Mouse (Mus musculus) CD4-positive, CD25-positive, alpha-beta regulatory T cell, adult 2 months (primary cell): ENCODE results near the gene Cryab.
A peak's percentile ranks its signal among the peaks of the same experiment; 100 is the strongest.

ENCODE experiments used
- DNase-seq: peaks from one replicate; pipeline ENCODE4 v3.0.0-alpha.2; 2012; ENCODE audit warnings: low read depth, low spot score

Cryab gene

GRCm38 (mm10) chr9:50751323-50751722 is at the start of gene Cryab:
TSS of gene Cryab (plus strand) at chr9:50751325.
- DNase-seq: no peak

GRCm38 (mm10) chr9:50704907-50705306 is 46.2 kb upstream of the Cryab start:
- DNase-seq: no peak

GRCm38 (mm10) chr9:50709108-50709507 is 42.0 kb upstream of the Cryab start:
- DNase-seq: no peak

DNA sequence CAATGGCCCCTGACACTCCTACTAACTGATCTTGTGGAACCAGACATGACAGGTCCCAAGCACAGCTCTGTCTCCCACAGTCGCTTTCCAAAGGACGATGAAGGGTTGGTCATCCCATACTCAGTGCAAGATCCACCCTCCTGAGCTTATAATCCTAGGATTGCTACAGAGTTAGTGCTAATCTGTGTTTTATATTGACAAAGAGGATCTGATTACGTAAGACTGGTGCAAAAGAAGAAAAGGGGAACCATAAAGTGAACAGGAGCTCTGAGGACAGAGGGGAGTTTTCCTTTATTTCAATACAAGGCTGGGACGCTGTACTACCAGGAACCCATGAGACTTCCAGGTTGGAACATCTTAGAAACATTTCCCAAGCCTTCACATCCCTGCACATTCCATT is 39.8 kb upstream of the Cryab start:
- DNase-seq: no peak

- DNase-seq: no peak
These were observed 36.9 kb upstream of the Cryab start for GRCm38 (mm10) chr9:50714188-50714587.

DNA sequence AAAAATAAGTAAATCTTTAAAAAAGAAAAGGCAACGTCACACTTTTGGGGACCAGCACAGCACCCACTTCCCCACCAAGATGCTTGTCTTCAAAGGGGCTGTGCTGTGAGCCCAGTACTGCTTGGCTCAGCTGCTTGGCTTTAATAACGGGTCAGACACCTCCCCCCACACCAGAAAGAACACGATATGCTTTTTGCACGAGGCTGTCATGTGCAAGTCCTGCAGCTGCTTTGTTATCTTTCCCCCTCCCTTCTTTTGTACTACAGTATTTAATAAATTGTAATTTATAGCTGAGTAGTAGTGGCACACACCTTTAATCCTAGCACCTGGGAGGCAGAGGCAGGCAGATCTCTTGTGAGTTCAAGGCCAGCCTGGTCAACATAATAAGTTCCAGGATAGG is 32.2 kb upstream of the Cryab start:
- no peak for DNase-seq

GRCm38 (mm10) chr9:50721061-50721460 is 30.1 kb upstream of the Cryab start:
- DNase-seq: no peak

- no peak for DNase-seq
These were observed 28.6 kb upstream of the Cryab start for GRCm38 (mm10) chr9:50722451-50722911.

GRCm38 (mm10) chr9:50723406-50723805 is 27.7 kb upstream of the Cryab start:
- no peak for DNase-seq

GRCm38 (mm10) chr9:50724147-50724546 is 27.0 kb upstream of the Cryab start:
- DNase-seq: no peak

DNA sequence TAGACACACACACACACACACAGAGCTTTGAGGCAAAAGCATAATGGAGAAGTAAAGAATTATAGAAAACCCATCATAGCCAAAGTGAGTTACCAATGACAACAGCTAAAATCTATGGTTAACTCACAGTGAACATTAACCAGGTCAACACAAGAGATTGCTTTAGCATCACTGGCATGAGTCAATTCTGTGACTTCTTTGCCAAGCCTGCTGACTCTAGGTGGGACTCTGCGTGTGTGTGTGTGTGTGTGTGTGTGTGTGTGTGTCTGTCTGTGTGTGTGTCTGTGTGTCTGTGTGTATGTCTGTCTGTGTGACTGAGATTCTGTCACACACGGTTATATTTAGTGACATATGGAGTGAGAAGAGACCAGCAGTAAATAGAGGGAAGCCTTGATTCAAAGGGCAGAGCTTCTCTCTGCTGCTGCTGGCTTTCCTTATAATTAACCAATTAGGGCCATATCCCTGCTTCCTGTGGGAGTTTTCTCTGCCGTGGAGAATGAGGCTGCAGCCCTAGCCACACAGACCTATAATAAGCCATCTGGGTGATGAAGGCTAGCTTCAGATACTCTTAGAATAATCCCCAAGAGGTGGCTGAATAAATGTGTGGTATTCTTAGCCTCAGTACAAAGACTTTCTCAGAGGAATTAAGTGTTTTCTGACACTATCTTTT is 26.3 kb upstream of the Cryab start:
- DNase-seq: no peak

GRCm38 (mm10) chr9:50725921-50726590 is 25.1 kb upstream of the Cryab start:
- no peak for DNase-seq

GRCm38 (mm10) chr9:50727171-50727924 is 23.8 kb upstream of the Cryab start:
- DNase-seq: no peak

DNA sequence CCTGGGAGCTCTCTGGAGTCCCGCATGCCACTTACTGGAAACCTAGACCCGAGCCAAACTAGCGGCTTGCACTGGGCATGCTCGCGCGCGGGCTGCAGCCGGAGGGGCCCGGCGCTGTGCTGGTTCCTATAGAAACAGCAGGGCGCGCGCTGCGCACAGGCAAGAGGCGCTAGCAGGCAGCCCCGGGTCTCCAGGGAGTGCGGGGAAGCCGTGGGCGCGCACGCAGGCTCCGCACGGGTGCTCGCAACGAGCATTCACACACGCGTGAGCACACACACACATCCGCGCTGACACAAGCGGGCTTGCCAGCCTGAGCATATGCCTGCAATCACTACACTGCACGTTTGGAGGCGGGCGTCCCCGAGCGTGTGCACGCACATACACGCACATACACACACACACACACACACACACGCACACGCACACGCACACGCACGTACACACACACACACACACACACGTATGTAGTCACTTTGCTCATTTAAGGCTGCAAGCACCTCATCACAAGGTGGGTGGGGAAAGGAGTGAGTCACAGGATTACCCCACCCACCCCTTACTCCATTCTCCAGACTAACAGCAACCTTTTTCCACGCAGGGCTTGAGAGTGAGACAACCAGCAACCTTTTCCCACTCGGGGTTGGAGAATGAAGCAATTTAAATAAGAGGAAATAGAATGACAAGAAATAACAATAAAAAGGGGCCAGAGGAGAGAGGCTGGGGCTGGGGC is 23.0 kb upstream of the Cryab start:
- DNase-seq: peak; percentile 47

- no peak for DNase-seq
These were observed 21.5 kb upstream of the Cryab start for GRCm38 (mm10) chr9:50729600-50729999.

DNA sequence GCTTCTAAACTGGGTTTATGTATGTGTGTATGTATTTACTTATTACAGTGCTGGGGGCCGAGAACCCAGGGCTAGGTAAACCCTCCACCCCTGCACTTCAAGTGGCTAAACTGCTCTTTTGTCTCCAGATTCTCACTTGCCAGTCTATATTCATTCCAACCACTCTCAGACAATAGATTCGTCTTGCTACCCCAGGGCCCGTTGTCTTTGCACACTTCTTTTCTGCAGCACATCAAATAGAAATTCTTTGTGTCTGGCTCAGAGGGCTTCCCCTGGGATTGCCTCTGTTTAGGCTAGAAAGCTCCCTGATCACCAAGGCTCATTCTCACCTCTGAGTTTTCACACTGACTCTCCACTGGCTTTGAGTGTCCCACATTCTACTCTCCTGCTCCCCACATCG is 18.6 kb upstream of the Cryab start:
- DNase-seq: no peak

- DNase-seq: peak; percentile 66
These were observed 16.1 kb upstream of the Cryab start for GRCm38 (mm10) chr9:50734989-50735388.

DNA sequence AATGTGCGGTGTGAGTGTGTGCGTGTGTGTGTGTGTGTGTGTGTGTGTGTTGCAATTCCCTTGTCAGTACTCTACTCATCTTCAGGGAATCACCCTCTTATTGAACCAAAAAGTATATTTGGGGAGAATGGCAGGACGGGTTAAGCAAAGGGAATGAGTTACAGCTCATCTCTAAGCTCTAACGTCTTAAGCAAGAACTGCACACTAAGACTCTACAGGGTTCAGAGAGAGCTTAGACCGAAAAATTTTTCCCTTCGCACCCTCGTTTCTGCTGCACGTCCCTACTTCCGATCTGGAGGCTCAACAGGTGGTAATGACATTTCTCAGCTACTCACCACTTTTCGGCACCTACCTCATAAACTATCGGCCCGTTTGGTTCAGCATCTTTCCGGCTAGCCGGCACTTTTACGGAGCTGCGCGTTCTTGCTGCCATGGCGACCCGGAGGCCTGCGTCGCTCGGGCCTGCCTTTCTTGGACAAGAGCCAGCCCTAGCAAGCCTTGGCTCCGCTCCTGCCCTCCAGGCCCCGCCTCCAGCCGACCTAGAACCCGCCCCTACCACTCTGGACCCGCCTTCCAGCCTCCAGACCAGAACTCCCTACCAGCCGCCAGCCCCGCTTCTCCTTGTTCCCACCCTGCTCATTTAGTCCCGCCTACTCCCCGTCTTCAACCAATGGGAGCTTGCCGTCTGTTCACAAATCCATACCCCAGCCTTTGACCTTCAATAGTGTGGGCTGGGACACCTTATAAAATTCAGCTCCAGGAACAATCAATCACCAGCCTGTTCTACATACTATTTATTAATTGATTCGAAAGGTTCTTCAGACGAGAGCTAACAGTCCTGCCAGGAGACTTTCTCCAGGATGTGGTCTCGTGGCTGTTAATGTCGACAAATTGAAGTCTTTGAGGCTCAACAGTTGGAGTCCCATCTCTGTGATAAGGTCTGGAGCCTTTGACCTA is 11.9 kb upstream of the Cryab start, which contains the start of gene Dixdc1:
Gene Dixdc1, minus strand, starts transcription at position 604 of the 957 bp plus-strand sequence.
- peak; percentile 91 for DNase-seq

- no peak for DNase-seq
These were observed 10.0 kb upstream of the Cryab start for GRCm38 (mm10) chr9:50740867-50741784.

- DNase-seq: no peak
These were observed 8.9 kb upstream of the Cryab start for GRCm38 (mm10) chr9:50742261-50742660.
